Mouse (Mus musculus): Measurements from ENCODE around the gene Pomc.

DNA sequence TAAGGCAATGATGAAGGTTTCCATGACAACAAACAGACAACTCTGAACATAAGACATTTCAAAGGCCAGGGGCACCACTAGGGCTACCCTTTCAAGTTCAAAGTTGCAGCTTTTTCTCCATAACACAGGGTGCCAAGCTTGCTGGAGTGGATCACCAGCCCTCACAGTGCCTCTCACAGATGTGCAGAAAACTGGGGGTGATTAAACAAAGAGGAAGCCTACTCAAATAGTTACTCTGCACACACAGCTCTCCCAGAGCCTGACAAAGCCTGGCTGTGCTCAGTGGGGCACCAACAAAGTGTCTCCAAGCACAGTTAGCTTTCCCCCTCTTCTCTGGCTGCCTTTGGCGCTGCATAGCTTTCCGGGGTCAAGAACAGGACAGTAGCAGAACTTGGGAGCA lies 35.2 kb downstream of the Pomc start:
- no peak for TF ChIP-seq EP300 (IDR thresholded peaks at IDR 0.05; ENCODE audit: low read depth)
- TF ChIP-seq CTCF (IDR thresholded peaks at IDR 0.05; ENCODE audit: low read depth) = no peak

All from heart, postnatal 0 days (tissue).